Mouse (Mus musculus) lung, postnatal 0 days (tissue): ENCODE measurements at regions not wholly inside any gene's neighbourhood (a gene's known extent, or its start where the extent isn't known, plus 50 kb on each side); places are given as distances from the start of the nearest gene placed in this dataset.

Experiments
- ATAC-seq: fragments of 200-750 bp; cut with Nextera tagmentation; 2 replicates; pipeline ENCODE4 v1.8.0; 2017; ENCODE audit warnings: moderate library complexity
- DNase-seq: peaks from one replicate; pipeline ENCODE4 v3.0.0-alpha.2; 2016; ENCODE audit warnings: low spot score
- H3K27ac ChIP-seq: fragments of 300-500 bp; sonication (generic); 2 replicates; pipeline ENCODE4 v1.5.1; 2014; ENCODE audit warnings: antibody characterized with exemption, mild to moderate bottlenecking, low read length, mixed read lengths
- H3K27me3 ChIP-seq: fragments of 300-500 bp; sonication (generic); replicated peaks from 2 replicates; pipeline ENCODE4 v1.6.1; 2014; ENCODE audit warnings: low read length, mixed read lengths; ENCODE audit not compliant: insufficient read depth
- H3K36me3 ChIP-seq: fragments of 300-500 bp; sonication (generic); 2 replicates; pipeline ENCODE4 v1.6.1; 2014; ENCODE audit warnings: low read length, mixed read lengths; ENCODE audit not compliant: insufficient read depth
- H3K4me1 ChIP-seq: fragments of 300-500 bp; sonication (generic); 2 replicates; pipeline ENCODE4 v1.6.1; 2014; ENCODE audit warnings: antibody characterized with exemption, low read depth, low read length, mixed read lengths; ENCODE audit not compliant: insufficient read depth
- H3K4me2 ChIP-seq: fragments of 300-500 bp; sonication (generic); replicated peaks from 2 replicates; pipeline ENCODE4 v1.6.1; 2014; ENCODE audit warnings: low read depth, mild to moderate bottlenecking, low read length, moderate library complexity, mixed read lengths
- H3K4me3 ChIP-seq: fragments of 300-500 bp; sonication (generic); 2 replicates; pipeline ENCODE4 v1.5.1; 2014; ENCODE audit warnings: low read depth, low read length
- H3K9ac ChIP-seq: fragments of 300-500 bp; sonication (generic); replicated peaks from 2 replicates; pipeline ENCODE4 v1.6.1; 2014; ENCODE audit warnings: low read depth, mild to moderate bottlenecking
- H3K9me3 ChIP-seq: fragments of 300-500 bp; sonication (generic); 2 replicates; pipeline ENCODE4 v1.6.1; 2016; ENCODE audit warnings: low read length, mixed read lengths
- CTCF ChIP-seq: IDR thresholded peaks from 2 replicates; pipeline ENCODE4 v1.5.1; 2016; ENCODE audit warnings: antibody characterized with exemption, mild to moderate bottlenecking
- EP300 ChIP-seq: IDR thresholded peaks from 2 replicates; pipeline ENCODE4 v1.6.1; 2016; ENCODE audit warnings: antibody characterized with exemption, mild to moderate bottlenecking, control low read depth
- WGBS: fragments of 180-500 bp; shearing (Covaris S2); extraction: QIAGEN DNeasy Blood & Tissue Kit; methylation state at CpG from one replicate; pipeline ENCODE4 v1.1.7; 2014; 5-methylcytosine and 5-hydroxymethylcytosine counted together

DNA sequence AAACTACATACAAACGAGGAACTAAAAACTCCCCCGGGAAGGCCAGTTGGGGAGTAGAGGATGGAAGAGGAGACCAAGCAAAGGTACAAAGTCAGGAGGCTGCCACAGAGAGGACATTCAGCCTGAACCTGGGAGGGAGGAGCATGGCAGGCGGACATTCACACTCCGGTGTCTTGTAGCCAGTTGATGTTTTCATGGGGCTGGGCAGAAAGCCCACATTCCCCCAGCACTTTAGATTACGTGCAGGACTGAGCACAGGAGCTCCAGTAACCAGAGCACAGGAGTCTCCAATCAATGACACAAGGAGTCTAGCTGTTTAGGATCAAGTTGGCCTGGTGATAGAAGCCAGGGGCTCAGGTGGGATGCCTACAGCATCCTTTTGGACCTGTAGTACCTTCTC, 360.1 kb downstream of the Pdcd6ip start:
- DNase-seq, result no peak

DNA sequence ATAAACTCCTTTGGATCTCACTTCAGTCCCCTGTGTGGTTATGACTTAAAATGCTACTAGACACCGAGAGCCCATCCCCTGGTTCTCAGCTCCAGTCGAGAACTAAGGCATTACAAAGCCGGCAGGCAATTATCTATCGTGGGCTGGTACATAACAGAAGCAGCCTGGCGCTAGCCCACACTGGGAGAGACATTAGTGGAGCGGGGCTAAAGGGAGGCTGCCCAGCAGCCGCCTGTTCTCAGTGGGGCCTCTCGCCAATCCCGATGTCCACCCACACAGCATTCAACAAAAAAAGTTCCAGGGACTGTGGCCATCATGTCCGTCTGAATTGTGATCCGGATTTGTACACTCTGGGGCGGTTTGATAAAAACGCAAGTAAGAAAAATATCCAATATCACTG, 361.5 kb downstream of the Pdcd6ip start:
- no peak overlapping the region for H3K27ac ChIP-seq
- no peak overlapping the region for H3K9ac ChIP-seq
- H3K36me3 ChIP-seq, result no peaks in the 10 kb centered on the region
- TF ChIP-seq EP300 (no peak), CTCF (no peak)
- DNase-seq, result no peak
- no peaks in the 10 kb centered on the region for H3K9me3 ChIP-seq
- 63% methylated on average over 13 of the region's 13 CpGs for WGBS
- ATAC-seq, result no peak
- H3K4me1 ChIP-seq, result no peaks in the 10 kb centered on the region
- no peaks in the 10 kb centered on the region for H3K27me3 ChIP-seq
- no peak overlapping the region for H3K4me3 ChIP-seq
- no peak overlapping the region for H3K4me2 ChIP-seq

More for the DNA sequence above, 360.1 kb downstream of the Pdcd6ip start:
- no peak for ATAC-seq
- TF ChIP-seq CTCF (no peak), EP300 (no peak)
- H3K4me2 ChIP-seq, result no peak overlapping the region
- no peak overlapping the region for H3K27ac ChIP-seq
- no peaks in the 10 kb centered on the region for H3K4me1 ChIP-seq
- H3K36me3 ChIP-seq, result no peaks in the 10 kb centered on the region
- H3K9me3 ChIP-seq, result no peaks in the 10 kb centered on the region
- WGBS, result 69% methylated on average over 5 of the region's 5 CpGs
- no peak overlapping the region for H3K9ac ChIP-seq
- no peak overlapping the region for H3K4me3 ChIP-seq
- H3K27me3 ChIP-seq, result no peaks in the 10 kb centered on the region

DNA sequence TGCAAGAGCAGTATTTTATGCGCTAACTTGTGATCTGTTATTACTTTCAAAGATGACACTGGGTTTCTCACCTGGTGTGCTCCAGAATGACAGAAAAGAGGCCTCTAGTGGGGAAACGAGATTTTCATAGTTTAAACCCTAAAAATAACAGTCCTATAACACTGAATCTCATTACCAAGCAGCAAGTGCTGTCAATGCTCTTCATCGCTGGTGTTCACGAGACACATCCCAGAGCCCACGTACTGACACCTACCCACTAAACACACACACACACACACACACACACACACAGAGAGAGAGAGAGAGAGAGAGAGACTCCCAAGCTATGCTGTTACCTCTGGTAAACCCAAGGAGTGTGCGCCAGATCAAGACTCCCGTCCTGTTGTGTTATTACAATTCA, 365.9 kb downstream of the Pdcd6ip start:
- no peak overlapping the region for H3K4me3 ChIP-seq
- H3K9me3 ChIP-seq, result no peaks in the 10 kb centered on the region
- WGBS, result 69% methylated on average over 7 of the region's 7 CpGs
- no peak overlapping the region for H3K27ac ChIP-seq
- H3K27me3 ChIP-seq, result no peaks in the 10 kb centered on the region
- no peak for TF ChIP-seq CTCF
- no peak for TF ChIP-seq EP300
- H3K9ac ChIP-seq, result no peak overlapping the region
- DNase-seq (no peak), ATAC-seq (no peak)
- H3K36me3 ChIP-seq, result no peaks in the 10 kb centered on the region
- H3K4me2 ChIP-seq, result no peak overlapping the region
- no peaks in the 10 kb centered on the region for H3K4me1 ChIP-seq

- no peak for ATAC-seq
- no peak overlapping the region for H3K4me2 ChIP-seq
- TF ChIP-seq EP300, result no peak
- TF ChIP-seq CTCF, result no peak
- H3K4me1 ChIP-seq, result no peaks in the 10 kb centered on the region
- no peak overlapping the region for H3K4me3 ChIP-seq
- H3K9me3 ChIP-seq, result no peaks in the 10 kb centered on the region
- H3K36me3 ChIP-seq, result no peaks in the 10 kb centered on the region
- DNase-seq, result no peak
- 52% methylated on average over 6 of the region's 6 CpGs for WGBS
- no peak overlapping the region for H3K9ac ChIP-seq
- H3K27me3 ChIP-seq, result no peaks in the 10 kb centered on the region
- no peak overlapping the region for H3K27ac ChIP-seq
These were observed 367.2 kb downstream of the Pdcd6ip start for GRCm38 (mm10) chr9:113340838-113341237.

- TF ChIP-seq EP300, result no peak
- TF ChIP-seq CTCF, result no peak
- H3K9ac ChIP-seq, result no peak overlapping the region
- WGBS, result 71% methylated on average over 3 of the region's 3 CpGs
- H3K36me3 ChIP-seq, result no peaks in the 10 kb centered on the region
- DNase-seq (no peak), ATAC-seq (no peak)
- no peaks in the 10 kb centered on the region for H3K9me3 ChIP-seq
- H3K27me3 ChIP-seq, result no peaks in the 10 kb centered on the region
- no peak overlapping the region for H3K4me3 ChIP-seq
- H3K27ac ChIP-seq, result no peak overlapping the region
- H3K4me2 ChIP-seq, result no peak overlapping the region
- H3K4me1 ChIP-seq, result no peaks in the 10 kb centered on the region
These were observed 368.0 kb downstream of the Pdcd6ip start for GRCm38 (mm10) chr9:113340036-113340435.

DNA sequence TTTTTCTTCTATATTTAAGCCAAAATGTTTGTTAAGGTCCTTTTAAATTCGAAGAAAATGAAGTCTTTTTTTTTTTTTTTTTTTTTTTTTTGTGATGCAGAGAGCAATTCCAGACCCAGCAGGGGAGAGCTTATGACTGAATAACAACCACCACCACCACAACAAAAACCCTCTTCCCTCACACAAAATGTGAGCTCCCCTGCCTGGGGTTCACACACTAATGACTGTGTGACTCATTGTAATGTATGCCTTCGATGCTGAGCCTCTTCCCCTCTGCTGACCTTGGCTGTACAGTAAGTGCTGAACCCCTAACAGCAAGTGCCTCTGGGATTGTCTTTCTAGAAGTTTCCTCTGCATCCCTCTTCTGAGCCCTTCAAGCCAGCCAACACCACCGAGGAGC, 383.6 kb downstream of the Pdcd6ip start:
- Histone ChIP-seq H3K9ac (no peak overlapping the region), H3K4me1 (no peaks in the 10 kb centered on the region), H3K4me2 (no peak overlapping the region), H3K9me3 (no peaks in the 10 kb centered on the region), H3K27ac (no peak overlapping the region), H3K4me3 (no peak overlapping the region), H3K36me3 (no peaks in the 10 kb centered on the region), H3K27me3 (no peaks in the 10 kb centered on the region)
- ATAC-seq (no peak), DNase-seq (no peak)
- 62% methylated on average over 3 of the region's 3 CpGs for WGBS
- TF ChIP-seq EP300 (no peak), CTCF (no peak)
